Mouse (Mus musculus) stomach, postnatal 0 days (tissue): Measurements from ENCODE around the gene Shisa5.

Experiments used
- CTCF ChIP-seq: IDR thresholded peaks from 2 replicates; pipeline ENCODE4 v1.5.1; 2016; ENCODE audit warnings: antibody characterized with exemption, low read depth, mild to moderate bottlenecking, moderate library complexity
- EP300 ChIP-seq: optimal IDR thresholded peaks from 2 replicates; pipeline ENCODE3; 2016; ENCODE audit warnings: antibody characterized with exemption

GRCm38 (mm10) chr9:109027521-109027920 is 10.8 kb upstream of the Shisa5 start:
- TF ChIP-seq CTCF (no peak), EP300 (no peak)
